In genomic region chr15:102459847-102460246, GRCm38 (mm10) we compare ENCODE assay signal across 9 mouse cellular contexts. TPM values are rescaled to one million over a fixed set of nuclear protein-coding genes. Genes with fewer than 3 reads are reported as not detected.
A peak's percentile ranks its signal among the peaks of the same experiment; 100 is the strongest.
DNase-seq lines count a peak whose midpoint lies in the region; ATAC-seq and TF ChIP-seq lines count a peak whose summit lies in the region.
"Had no signal": no experiment of that assay in that cellular context is flagged by ENCODE, and none has a peak within 500 bp of the region (broad histone marks: within the 10 kb centered on the region; RNA-seq: fewer than 3 reads in every experiment).

No protein-coding gene starts in this region.

- H3K27ac ChIP-seq in limb, embryonic 12.5 days = no peak overlapping the region
- H3K27ac ChIP-seq in stomach, embryonic 14.5 days (ENCODE audit: low read length) = no peak overlapping the region
- no peak overlapping the region; the same call in 1 of the 2 replicates for H3K27ac ChIP-seq in thymus, adult 2 months (ENCODE audit: control insufficient read depth, insufficient read depth, low read length)

- peaks cover 33% of the 10 kb centered on the region for H3K36me3 ChIP-seq in megakaryocyte, embryonic 14.5 days (replicated peaks; ENCODE audit: low read length)
- peaks cover 7% of the 10 kb centered on the region; the same call in 1 of the 2 replicates for H3K36me3 ChIP-seq in limb, embryonic 12.5 days
- H3K36me3 ChIP-seq in stomach, embryonic 14.5 days (ENCODE audit: control insufficient read depth, insufficient read depth, low read length) = no peaks in the 10 kb centered on the region
- H3K36me3 ChIP-seq in thymus, adult 2 months (ENCODE audit: control insufficient read depth, insufficient read depth, low read length) = no peaks in the 10 kb centered on the region

- no peak for TF ChIP-seq CTCF in thymus, adult 2 months (IDR thresholded peaks at IDR 0.05; ENCODE audit: borderline replicate concordance, control insufficient read depth, extremely low read depth, insufficient read depth, low read length, poor library complexity)

- no peaks in the 10 kb centered on the region for H3K27me3 ChIP-seq in megakaryocyte, embryonic 14.5 days (replicated peaks)
- no peaks in the 10 kb centered on the region for H3K27me3 ChIP-seq in limb, embryonic 12.5 days
- no peaks in the 10 kb centered on the region for H3K27me3 ChIP-seq in stomach, embryonic 14.5 days (ENCODE audit: control insufficient read depth, insufficient read depth, low read length)
- no peaks in the 10 kb centered on the region for H3K27me3 ChIP-seq in thymus, adult 2 months (ENCODE audit: control insufficient read depth, insufficient read depth, low read length)

- no peak for DNase-seq in thymus, adult 2 months
- DNase-seq in gastrocnemius, adult 18-20 months (ENCODE audit: low spot score) = no peak
- DNase-seq in natural killer cell, adult 2 months (ENCODE audit: low spot score in 2 of 2) = no peak

- H3K4me1 ChIP-seq in megakaryocyte, embryonic 14.5 days = peaks cover 70% of the 10 kb centered on the region
- H3K4me1 ChIP-seq in limb, embryonic 12.5 days (replicated peaks) = peaks cover 9% of the 10 kb centered on the region; the same call in 1 of the 2 replicates
- H3K4me1 ChIP-seq in stomach, embryonic 14.5 days (ENCODE audit: control insufficient read depth, insufficient read depth, low read length) = 0 out of 2 replicates have a peak, but pooled peaks cover 4% of the 10 kb centered on the region
- peaks cover 27% of the 10 kb centered on the region for H3K4me1 ChIP-seq in thymus, adult 2 months (replicated peaks; ENCODE audit: control insufficient read depth, insufficient read depth, low read length)

- TF ChIP-seq POLR2A in thymus, adult 2 months (IDR thresholded peaks at IDR 0.05; ENCODE audit: control insufficient read depth, extremely low read depth, insufficient read depth, low read length, poor library complexity) = no peak

- H3K9me3 ChIP-seq in megakaryocyte, embryonic 14.5 days = no peaks in the 10 kb centered on the region
- H3K9me3 ChIP-seq in limb, embryonic 12.5 days = no peaks in the 10 kb centered on the region
- no peaks in the 10 kb centered on the region for H3K9me3 ChIP-seq in stomach, embryonic 14.5 days (ENCODE audit: control insufficient read depth, low read depth, low read length)

- peak overlapping the region; percentile 59 for H3K4me2 ChIP-seq in limb, embryonic 12.5 days
- H3K4me2 ChIP-seq in stomach, embryonic 14.5 days (replicated peaks; ENCODE audit: low read depth, low read length) = peak overlapping the region; percentile 55

- H3K4me3 ChIP-seq in megakaryocyte, embryonic 14.5 days (replicated peaks) = peak overlapping the region; percentile 94
- peak overlapping the region; percentile 41; the same call in 1 of the 2 replicates for H3K4me3 ChIP-seq in limb, embryonic 12.5 days (replicated peaks)
- H3K4me3 ChIP-seq in stomach, embryonic 14.5 days (ENCODE audit: low read depth, low read length) = peak overlapping the region; percentile 37; the same call in 1 of the 2 replicates
- H3K4me3 ChIP-seq in thymus, adult 2 months (ENCODE audit: control insufficient read depth, insufficient read depth, low read length) = no peak overlapping the region

- WGBS in limb, embryonic 12.5 days = 74% methylated on average over 5 of the region's 5 CpGs
- WGBS in stomach, embryonic 14.5 days = 66% methylated on average over 5 of the region's 5 CpGs
- WGBS in thymus, adult 2 months = 6% methylated on average over 5 of the region's 5 CpGs

- no peak overlapping the region for H3K9ac ChIP-seq in limb, embryonic 12.5 days (replicated peaks)
- H3K9ac ChIP-seq in stomach, embryonic 14.5 days (replicated peaks; ENCODE audit: low read depth, low read length) = no peak overlapping the region

- no peak for ATAC-seq in megakaryocyte, adult 5-6 weeks (ENCODE audit: poor library complexity, severe bottlenecking)
- peak; percentile 62 for ATAC-seq in erythroblast, adult 5-6 weeks (replicated peaks; ENCODE audit: low FRiP score, poor library complexity, severe bottlenecking)
- ATAC-seq in limb, embryonic 12.5 days (ENCODE audit: insufficient number of reproducible peaks, insufficient read depth, low FRiP score, low TSS enrichment, low read depth) = no peak
- ATAC-seq in stomach, embryonic 14.5 days (ENCODE audit: insufficient number of reproducible peaks, insufficient read depth, low FRiP score, low read depth) = no peak

RNA-seq across cellular contexts. Expression of gene Prr13, which starts 1.0 kb away (rescaled TPM):
- 978 and 1,945 TPM in 2 replicates for polyA plus RNA-seq in megakaryocyte, embryonic 14.5 days (2012; ENCODE audit: insufficient read depth, low replicate concordance)
- 306 and 344 TPM in 2 replicates for total RNA-seq in megakaryocyte, adult 5-6 weeks (2015)
- 197 and 215 TPM in 2 replicates for total RNA-seq in megakaryocyte, adult 5-6 weeks (2017)
- 70.9 and 84.4 TPM in 2 replicates for total RNA-seq in erythroblast, adult 5-6 weeks (2015; ENCODE audit: low replicate concordance)
- total RNA-seq in erythroblast, adult 5-6 weeks (2017; ENCODE audit: low replicate concordance) = 37.6 and 64.5 TPM in 2 replicates
- 66.1 and 68.1 TPM in 2 replicates for polyA plus RNA-seq in limb, embryonic 12.5 days (2016; fragmentation: Nextera tagmentation; extraction: Ambion mirVana)
- polyA plus RNA-seq in stomach, embryonic 14.5 days (2014; fragmentation: Nextera tagmentation; extraction: Ambion mirVana) = 132 and 138 TPM in 2 replicates
- polyA plus RNA-seq in thymus, adult 2 months (2012; rRNA removed) = 109 and 123 TPM in 2 replicates
- total RNA-seq in gastrocnemius, adult 18-20 months (2021) = 10 to 100 TPM; 20.4 to 23.2 TPM

RNA-seq across cellular contexts. Expression of gene Pcbp2, which starts 10.5 kb away (rescaled TPM):
- 254 and 404 TPM in 2 replicates for polyA plus RNA-seq in megakaryocyte, embryonic 14.5 days (2012; ENCODE audit: insufficient read depth, low replicate concordance)
- 705 and 801 TPM in 2 replicates for total RNA-seq in megakaryocyte, adult 5-6 weeks (2015)
- total RNA-seq in megakaryocyte, adult 5-6 weeks (2017) = 156 and 205 TPM in 2 replicates
- 252 and 321 TPM in 2 replicates for total RNA-seq in erythroblast, adult 5-6 weeks (2015; ENCODE audit: low replicate concordance)
- 85.4 and 91.0 TPM in 2 replicates for total RNA-seq in erythroblast, adult 5-6 weeks (2017; ENCODE audit: low replicate concordance)
- 230 and 239 TPM in 2 replicates for polyA plus RNA-seq in limb, embryonic 12.5 days (2016; fragmentation: Nextera tagmentation; extraction: Ambion mirVana)
- 298 and 302 TPM in 2 replicates for polyA plus RNA-seq in stomach, embryonic 14.5 days (2014; fragmentation: Nextera tagmentation; extraction: Ambion mirVana)
- polyA plus RNA-seq in thymus, adult 2 months (2012; rRNA removed) = 846 and 935 TPM in 2 replicates
- total RNA-seq in gastrocnemius, adult 18-20 months (2021) = 100 to 1,000 TPM; 403 to 410 TPM

RNA-seq across cellular contexts. Expression of gene Amhr2, which starts 14.7 kb away (rescaled TPM):
- polyA plus RNA-seq in megakaryocyte, embryonic 14.5 days (2012; ENCODE audit: insufficient read depth, low replicate concordance) = 0.37 TPM in 1 of 2 replicates, not detected in the other
- not detected in 2 replicates for total RNA-seq in megakaryocyte, adult 5-6 weeks (2015)
- total RNA-seq in megakaryocyte, adult 5-6 weeks (2017) = not detected in 2 replicates
- not detected in 2 replicates for total RNA-seq in erythroblast, adult 5-6 weeks (2015; ENCODE audit: low replicate concordance)
- not detected in 2 replicates for total RNA-seq in erythroblast, adult 5-6 weeks (2017; ENCODE audit: low replicate concordance)
- 0.48 TPM in 1 of 2 replicates, not detected in the other for polyA plus RNA-seq in limb, embryonic 12.5 days (2016; fragmentation: Nextera tagmentation; extraction: Ambion mirVana)
- 0.94 and 1.2 TPM in 2 replicates for polyA plus RNA-seq in stomach, embryonic 14.5 days (2014; fragmentation: Nextera tagmentation; extraction: Ambion mirVana)
- polyA plus RNA-seq in thymus, adult 2 months (2012; rRNA removed) = 0.65 and 1.7 TPM in 2 replicates
- total RNA-seq in gastrocnemius, adult 18-20 months (2021) = 10 to 100 TPM; 11.1 to 17.7 TPM
- polyA plus RNA-seq: neural tube, embryonic 11.5 days had no signal

RNA-seq across cellular contexts. Expression of gene Gm10337, which starts 43.7 kb away (rescaled TPM):
- not detected in 2 replicates for polyA plus RNA-seq in megakaryocyte, embryonic 14.5 days (2012; ENCODE audit: insufficient read depth, low replicate concordance)
- total RNA-seq in megakaryocyte, adult 5-6 weeks (2015) = not detected in 2 replicates
- total RNA-seq in megakaryocyte, adult 5-6 weeks (2017) = not detected in 2 replicates
- not detected in 2 replicates for total RNA-seq in erythroblast, adult 5-6 weeks (2015; ENCODE audit: low replicate concordance)
- not detected in 2 replicates for total RNA-seq in erythroblast, adult 5-6 weeks (2017; ENCODE audit: low replicate concordance)
- polyA plus RNA-seq in limb, embryonic 12.5 days (2016; fragmentation: Nextera tagmentation; extraction: Ambion mirVana) = not detected in 2 replicates
- polyA plus RNA-seq in stomach, embryonic 14.5 days (2014; fragmentation: Nextera tagmentation; extraction: Ambion mirVana) = 4.5 and 7.0 TPM in 2 replicates
- not detected in 2 replicates for polyA plus RNA-seq in thymus, adult 2 months (2012; rRNA removed)
- not detected for total RNA-seq in gastrocnemius, adult 18-20 months (2021)

RNA-seq across cellular contexts. Expression of gene Sp1, which starts 53.9 kb away (rescaled TPM):
- 3.9 and 15.5 TPM in 2 replicates for polyA plus RNA-seq in megakaryocyte, embryonic 14.5 days (2012; ENCODE audit: insufficient read depth, low replicate concordance)
- 68.3 and 71.8 TPM in 2 replicates for total RNA-seq in megakaryocyte, adult 5-6 weeks (2015)
- total RNA-seq in megakaryocyte, adult 5-6 weeks (2017) = 64.1 and 72.2 TPM in 2 replicates
- 42.2 and 66.3 TPM in 2 replicates for total RNA-seq in erythroblast, adult 5-6 weeks (2015; ENCODE audit: low replicate concordance)
- total RNA-seq in erythroblast, adult 5-6 weeks (2017; ENCODE audit: low replicate concordance) = 20.2 and 23.1 TPM in 2 replicates
- polyA plus RNA-seq in limb, embryonic 12.5 days (2016; fragmentation: Nextera tagmentation; extraction: Ambion mirVana) = 11.1 and 12.1 TPM in 2 replicates
- 16.9 and 18.9 TPM in 2 replicates for polyA plus RNA-seq in stomach, embryonic 14.5 days (2014; fragmentation: Nextera tagmentation; extraction: Ambion mirVana)
- polyA plus RNA-seq in thymus, adult 2 months (2012; rRNA removed) = 45.0 and 52.1 TPM in 2 replicates
- total RNA-seq in gastrocnemius, adult 18-20 months (2021) = 10 to 100 TPM; 16.1 to 19.3 TPM
